Mouse (Mus musculus): Measurements from ENCODE around the gene Carf.
"Not testable (repeated sequence)": the region's sequence is repeated elsewhere in the genome, so short reads cannot be mapped to it uniquely, and the experiment has no call there.

The Carf gene

DNA sequence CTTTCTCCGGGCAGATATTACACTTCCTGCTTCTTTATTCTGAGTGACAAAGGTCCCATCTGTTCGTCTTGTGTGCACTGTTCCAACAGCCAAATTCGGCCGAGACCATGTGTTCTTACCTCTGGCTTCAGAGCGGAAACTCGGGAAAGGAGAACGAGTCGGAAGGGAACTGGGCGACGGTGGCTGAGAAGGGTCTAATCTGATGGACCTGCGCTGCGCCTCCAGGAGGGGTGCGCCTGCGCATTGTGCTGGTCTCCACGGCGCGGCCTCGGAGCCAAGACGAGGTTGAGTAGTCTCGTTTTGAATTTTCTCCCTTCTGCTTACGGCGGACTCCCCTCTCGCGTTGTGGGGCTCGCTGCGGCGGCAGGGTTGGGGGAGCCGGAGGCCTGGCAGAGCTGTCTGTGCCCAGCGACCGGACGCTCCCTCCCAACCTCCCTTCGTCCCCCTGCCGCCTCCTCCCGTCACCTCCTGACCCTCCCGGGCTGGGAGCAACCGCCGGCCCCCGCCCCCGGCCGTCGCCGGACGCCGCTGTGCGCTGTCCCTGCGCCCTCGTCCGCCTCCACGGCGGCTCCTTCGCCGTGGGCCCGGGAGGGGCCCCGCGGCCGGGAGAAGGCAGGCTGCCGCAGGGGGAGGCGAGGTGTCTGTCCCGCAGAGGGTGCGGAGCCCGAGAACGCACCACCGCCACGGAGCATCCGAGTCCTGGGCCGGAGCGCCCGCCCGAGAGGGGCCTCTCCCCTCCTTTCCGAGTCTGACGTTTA, at the start of gene Carf, which contains the start of gene Wdr12:
Gene Carf (plus strand): TSS at position 224 of the 758 bp plus-strand sequence.
Gene Wdr12 (minus strand): TSS at position 622 of the 758 bp plus-strand sequence.
- peak; percentile 99 for DNase-seq

GRCm38 (mm10) chr1:60054659-60055058, 43.4 kb upstream of the Carf start:
- no peak for DNase-seq

DNA sequence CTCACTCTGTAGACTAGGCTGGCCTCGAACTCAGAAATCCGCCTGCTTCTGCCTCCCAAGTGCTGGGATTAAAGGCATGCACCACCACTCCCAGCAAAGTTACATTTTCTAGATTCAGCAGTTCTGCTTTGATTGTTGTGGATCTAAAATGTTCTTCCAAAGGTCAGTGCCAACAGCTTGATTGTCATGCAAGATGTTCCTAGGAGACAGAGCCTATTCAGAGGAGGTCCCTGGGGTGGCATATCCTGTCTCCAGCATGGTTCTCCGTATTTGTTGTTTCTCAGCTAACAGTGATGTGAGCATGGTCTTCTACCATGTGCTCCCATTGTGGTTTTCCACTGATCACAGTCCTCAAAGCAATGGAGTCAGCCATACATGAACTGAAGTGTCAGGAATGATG, 41.7 kb upstream of the Carf start:
- no peak for DNase-seq

DNA sequence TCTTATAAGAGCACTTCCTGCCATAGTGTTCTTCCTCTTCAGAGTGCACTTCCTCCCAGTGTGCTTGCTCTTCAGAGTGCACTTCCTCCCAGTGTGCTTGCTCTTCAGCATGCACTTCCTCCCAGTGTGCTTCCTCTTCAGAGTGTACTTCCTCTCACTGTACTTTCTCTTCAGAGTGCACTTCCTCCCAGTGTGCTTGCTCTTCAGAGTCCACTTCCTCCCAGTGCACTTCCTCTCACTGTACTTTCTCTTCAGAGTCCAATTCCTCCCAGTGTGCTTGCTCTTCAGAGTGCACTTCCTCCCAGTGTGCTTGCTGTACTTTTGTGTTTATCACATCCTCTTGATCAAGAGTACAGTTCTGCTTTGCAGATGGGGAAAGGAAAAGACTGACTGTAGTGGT, 27.3 kb upstream of the Carf start:
- not testable (repeated sequence) for DNase-seq

- no peak for DNase-seq
Measured at GRCm38 (mm10) chr1:60074935-60075334, 23.1 kb upstream of the Carf start.

- no peak for DNase-seq
Measured at GRCm38 (mm10) chr1:60075590-60075989, 22.5 kb upstream of the Carf start.

DNA sequence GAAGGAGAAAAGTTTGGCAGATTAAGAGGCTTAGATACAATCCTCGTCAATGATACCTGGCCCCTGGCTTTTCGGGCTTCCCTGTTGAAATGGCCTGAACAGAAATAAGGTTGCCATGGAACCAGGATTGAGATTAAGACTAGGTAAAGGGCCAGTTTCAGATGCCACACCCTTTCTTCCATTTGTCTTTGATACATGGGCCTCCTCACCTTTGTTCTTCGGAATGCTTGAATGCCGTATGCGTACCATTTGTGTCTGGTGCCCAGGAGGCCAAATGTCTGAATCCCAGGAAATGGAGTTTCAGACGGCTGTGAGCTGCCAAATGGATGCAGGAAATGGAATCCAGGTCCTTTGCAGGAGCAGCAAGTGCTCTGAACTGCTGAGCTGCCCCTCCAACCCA, 21.6 kb upstream of the Carf start:
- DNase-seq, result no peak

- DNase-seq, result peak in 1 of 2 experiments; percentile 7
Measured at GRCm38 (mm10) chr1:60096572-60097276, 1.3 kb upstream of the Carf start.

GRCm38 (mm10) chr1:60097277-60098023, 597 bp upstream of the Carf start:
- DNase-seq, result peak; percentile 67 to 79

DNA sequence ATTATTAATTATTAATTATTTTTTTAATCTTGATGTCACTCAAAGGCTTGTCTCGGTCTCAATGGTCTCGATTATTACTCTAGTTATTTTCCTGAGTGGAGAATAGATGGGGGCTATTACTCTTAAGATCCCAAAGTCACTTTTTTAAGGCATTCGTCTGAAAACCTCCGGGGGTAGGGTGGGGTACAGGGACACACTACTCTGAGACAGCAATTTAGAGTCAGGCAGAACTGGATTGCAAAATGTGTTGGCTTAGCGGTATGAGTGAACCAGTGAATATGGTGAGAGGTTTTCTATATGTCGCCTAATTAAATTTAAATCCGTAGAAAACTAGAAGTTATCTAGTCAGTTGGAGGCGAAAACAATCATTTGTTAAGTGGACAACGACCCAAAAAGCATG, 792 bp downstream of the Carf start:
- peak; percentile 9 to 12 for DNase-seq

GRCm38 (mm10) chr1:60104582-60104981, 6.5 kb downstream of the Carf start:
- DNase-seq, result no peak

- DNase-seq, result no peak
Measured at GRCm38 (mm10) chr1:60117721-60118455, 19.8 kb downstream of the Carf start.

DNA sequence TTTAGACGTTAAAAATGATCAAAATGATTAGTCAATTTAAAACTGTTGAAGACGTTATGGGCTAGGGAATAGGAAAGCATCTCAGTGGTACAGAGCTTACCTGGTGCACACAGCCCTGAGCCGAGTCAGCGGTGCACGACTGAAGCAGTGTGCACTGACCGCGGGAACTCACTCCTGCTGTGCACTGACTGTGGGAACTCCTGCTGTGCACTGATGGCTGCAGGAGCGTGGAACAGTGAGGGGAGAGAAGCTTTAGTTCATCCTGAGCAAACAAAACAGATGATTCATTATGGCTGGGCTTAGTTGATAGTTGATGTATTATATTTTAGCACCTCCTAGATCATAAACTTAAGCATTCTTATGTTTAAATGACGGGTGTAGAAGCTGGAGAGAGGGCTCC, 39.3 kb downstream of the Carf start:
- DNase-seq, result no peak

GRCm38 (mm10) chr1:60152700-60153099, 54.7 kb downstream of the Carf start:
- no peak for DNase-seq

GRCm38 (mm10) chr1:60156651-60157050, 58.6 kb downstream of the Carf start:
- DNase-seq, result no peak

DNA sequence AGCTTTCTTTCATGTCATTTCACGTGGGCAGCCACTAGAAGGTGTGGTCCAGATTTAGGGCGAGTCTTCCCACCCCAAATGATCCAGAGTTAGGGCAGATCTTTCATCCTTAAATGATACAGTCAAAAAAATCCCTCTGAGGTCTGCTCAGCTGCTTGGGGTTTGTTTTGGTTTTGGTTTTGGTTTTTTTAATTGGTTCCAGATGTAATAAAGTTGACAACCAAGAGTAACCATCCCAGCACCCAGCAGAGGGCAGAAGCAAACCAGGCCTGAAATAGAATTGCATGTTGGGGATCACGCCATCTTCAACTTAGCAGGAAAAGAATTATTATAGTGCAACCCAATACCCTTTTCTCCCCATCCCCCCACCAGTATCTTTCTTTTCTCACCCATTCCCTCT, 60.4 kb downstream of the Carf start:
- DNase-seq, result peak in 1 of 2 experiments; percentile 14

DNA sequence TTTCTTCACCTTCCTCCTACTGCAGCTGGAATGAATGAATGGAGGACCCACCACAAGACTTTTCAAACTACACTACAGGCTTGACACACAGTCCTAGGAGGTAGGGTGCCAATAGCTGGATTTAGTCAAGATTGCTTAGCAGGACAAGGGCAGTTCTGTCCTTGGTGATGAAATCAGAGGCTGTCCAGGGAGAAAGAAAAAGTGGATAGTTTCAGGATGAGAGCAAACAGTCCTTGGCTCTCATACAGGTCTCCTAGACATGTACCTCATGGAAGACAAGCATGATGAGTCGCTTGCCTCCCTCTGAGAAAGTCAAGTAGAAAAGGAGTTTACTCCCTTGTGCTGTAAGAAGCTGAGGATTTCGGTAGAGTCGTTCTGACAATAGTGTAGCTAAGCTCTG, 65.6 kb downstream of the Carf start:
- DNase-seq, result no peak

DNA sequence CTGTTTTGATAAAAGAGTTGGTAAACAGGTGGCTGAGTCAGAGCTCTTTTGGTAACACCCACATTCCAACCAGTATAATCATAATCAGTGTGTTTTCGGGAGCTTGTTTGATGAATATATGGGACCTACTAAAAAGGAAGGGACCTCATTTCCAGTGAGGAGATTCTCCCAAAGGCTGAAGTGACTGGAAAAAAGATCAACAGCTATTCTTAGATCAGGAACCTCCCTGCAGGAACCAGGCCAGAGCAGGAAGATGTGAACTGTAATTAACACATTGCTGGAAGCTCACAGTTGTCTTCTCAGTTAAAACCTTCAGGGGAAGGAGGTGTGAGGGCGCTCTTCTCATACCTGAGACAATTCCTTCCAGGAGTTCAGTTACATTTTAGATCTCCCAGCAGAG, 71.6 kb downstream of the Carf start:
- DNase-seq, result no peak

GRCm38 (mm10) chr1:60170251-60170650, 72.2 kb downstream of the Carf start:
- no peak for DNase-seq

GRCm38 (mm10) chr1:60173119-60173518, 75.1 kb downstream of the Carf start:
- DNase-seq, result no peak

DNA sequence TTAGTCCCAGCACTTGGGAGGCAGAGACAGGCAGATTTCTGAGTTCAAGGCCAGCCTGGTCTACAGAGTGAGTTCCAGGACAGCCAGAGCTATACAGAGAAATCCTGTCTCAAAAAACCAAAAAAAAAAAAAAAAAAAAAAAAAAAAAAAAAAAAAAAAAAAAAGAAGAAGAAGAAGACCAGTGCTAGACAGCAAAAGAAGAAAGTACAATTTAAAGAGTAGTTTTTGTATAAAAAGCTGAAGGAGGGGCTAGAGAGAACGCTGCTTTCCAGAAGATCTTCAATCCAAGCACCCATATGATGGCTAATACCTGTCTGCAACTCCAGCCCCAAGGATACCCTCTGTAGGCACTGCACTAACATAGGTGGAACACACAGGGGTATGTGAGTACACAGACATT, 79.8 kb downstream of the Carf start:
- DNase-seq, result not testable (repeated sequence)

DNA sequence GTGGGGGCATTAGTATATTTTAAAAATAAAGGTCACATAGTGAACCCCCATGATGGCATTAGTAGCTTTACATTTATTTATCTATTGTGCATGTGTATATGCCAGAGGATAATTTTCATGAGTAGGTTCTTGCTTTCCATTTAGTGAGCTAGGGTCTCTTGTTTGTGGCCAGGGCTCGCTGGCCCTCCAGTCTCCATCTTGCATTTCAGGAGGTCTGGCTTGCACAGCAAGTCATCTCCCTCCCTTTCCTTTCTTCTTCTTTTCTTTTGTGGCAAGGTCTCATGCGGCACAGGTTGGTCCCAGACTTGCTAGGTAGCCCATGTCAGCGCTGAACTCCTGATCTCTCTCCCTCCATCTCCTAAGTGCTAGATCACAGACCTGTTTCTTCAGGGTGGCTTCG, 81.3 kb downstream of the Carf start:
- DNase-seq, result peak; percentile 11 to 12

Data from cerebellum, postnatal 25 days (tissue).